Mouse (Mus musculus) stomach, embryonic 15.5 days (tissue): ENCODE measurements around the gene Hip1r. TPM values are rescaled to one million over a fixed set of nuclear protein-coding genes. Genes with fewer than 3 reads are reported as not detected.

Experiments used
- ATAC-seq: fragments of 200-750 bp; cut with Nextera tagmentation; 2 replicates; pipeline ENCODE4 v1.8.0; 2017; ENCODE audit warnings: low read depth, moderate number of reproducible peaks, moderate TSS enrichment; ENCODE audit not compliant: insufficient read depth, low FRiP score
- H3K27ac ChIP-seq: fragments of 300-500 bp; sonication (generic); 2 replicates; pipeline ENCODE4 v1.5.1; 2015; ENCODE audit warnings: mild to moderate bottlenecking, inconsistent platforms
- H3K27me3 ChIP-seq: fragments of 300-500 bp; sonication (generic); replicated peaks from 2 replicates; pipeline ENCODE4 v1.6.1; 2015; ENCODE audit warnings: inconsistent platforms
- H3K36me3 ChIP-seq: fragments of 300-500 bp; sonication (generic); 2 replicates; pipeline ENCODE4 v1.6.1; 2015; ENCODE audit warnings: inconsistent platforms
- H3K4me1 ChIP-seq: fragments of 300-500 bp; sonication (generic); 2 replicates; pipeline ENCODE4 v1.6.1; 2015; ENCODE audit warnings: inconsistent platforms
- H3K4me2 ChIP-seq: fragments of 300-500 bp; sonication (generic); 2 replicates; pipeline ENCODE4 v1.6.1; 2015; ENCODE audit warnings: mild to moderate bottlenecking, inconsistent platforms
- H3K4me3 ChIP-seq: fragments of 300-500 bp; sonication (generic); replicated peaks from 2 replicates; pipeline ENCODE4 v1.5.1; 2015; ENCODE audit warnings: inconsistent platforms
- H3K9ac ChIP-seq: fragments of 300-500 bp; sonication (generic); 2 replicates; pipeline ENCODE4 v1.6.1; 2015; ENCODE audit warnings: inconsistent platforms
- H3K9me3 ChIP-seq: fragments of 300-500 bp; sonication (generic); 2 replicates; pipeline ENCODE4 v1.6.1; 2016; ENCODE audit warnings: inconsistent platforms
- WGBS: fragments of 180-500 bp; shearing (Covaris S2); methylation state at CpG from one replicate; pipeline ENCODE4 v1.1.7; 2015; 5-methylcytosine and 5-hydroxymethylcytosine counted together
- polyA plus RNA-seq: library from polyadenylated mRNA; unstranded; fragments of >200 nt; fragmentation: Nextera tagmentation; extraction: Ambion mirVana; gene quantifications from 2 replicates; pipeline ENCODE4 v1.2.1, GENCODE M21; 2015

Hip1r gene
- polyA plus RNA-seq, 1 experiment from 2014 or later: 27.0 TPM

GRCm38 (mm10) chr5:123998370-123998769 lies 24.9 kb downstream of the Hip1r start:
- Histone ChIP-seq H3K27ac (no peak overlapping the region), H3K4me2 (no peak overlapping the region), H3K4me3 (no peak overlapping the region), H3K4me1 (peaks cover 7% of the 10 kb centered on the region; the same call in 1 of the 2 replicates), H3K27me3 (no peaks in the 10 kb centered on the region), H3K9me3 (no peaks in the 10 kb centered on the region), H3K36me3 (no peaks in the 10 kb centered on the region), H3K9ac (no peak overlapping the region)
- ATAC-seq: no peak
- WGBS: 65% methylated on average over 10 of the region's 10 CpGs

DNA sequence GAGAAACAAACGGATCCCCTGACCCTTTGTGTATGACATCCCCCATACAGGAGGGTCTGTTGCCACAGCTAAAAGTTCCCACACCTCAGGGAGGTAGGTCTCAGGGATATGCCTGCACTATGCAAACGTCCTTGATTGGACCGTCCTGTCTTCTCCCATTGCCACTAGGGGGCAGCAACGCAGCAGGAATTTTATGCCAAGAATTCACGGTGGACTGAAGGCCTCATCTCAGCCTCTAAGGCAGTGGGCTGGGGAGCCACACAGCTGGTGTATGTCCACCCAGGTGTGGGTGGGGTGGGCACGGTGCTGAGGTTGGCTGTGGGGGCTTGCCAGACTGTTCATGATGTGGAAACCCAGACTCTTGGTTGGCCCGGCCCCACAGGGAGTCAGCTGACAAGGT lies 27.4 kb downstream of the Hip1r start:
- H3K9me3 ChIP-seq: no peaks in the 10 kb centered on the region
- no peak overlapping the region for H3K27ac ChIP-seq
- H3K36me3 ChIP-seq: peaks cover 7% of the 10 kb centered on the region; the same call in 1 of the 2 replicates
- peak; percentile 36 for ATAC-seq
- H3K4me2 ChIP-seq: no peak overlapping the region
- H3K9ac ChIP-seq: no peak overlapping the region
- no peaks in the 10 kb centered on the region for H3K27me3 ChIP-seq
- WGBS: 11% methylated on average over 7 of the region's 7 CpGs
- H3K4me1 ChIP-seq: peaks cover 7% of the 10 kb centered on the region; the same call in 1 of the 2 replicates
- no peak overlapping the region for H3K4me3 ChIP-seq

DNA sequence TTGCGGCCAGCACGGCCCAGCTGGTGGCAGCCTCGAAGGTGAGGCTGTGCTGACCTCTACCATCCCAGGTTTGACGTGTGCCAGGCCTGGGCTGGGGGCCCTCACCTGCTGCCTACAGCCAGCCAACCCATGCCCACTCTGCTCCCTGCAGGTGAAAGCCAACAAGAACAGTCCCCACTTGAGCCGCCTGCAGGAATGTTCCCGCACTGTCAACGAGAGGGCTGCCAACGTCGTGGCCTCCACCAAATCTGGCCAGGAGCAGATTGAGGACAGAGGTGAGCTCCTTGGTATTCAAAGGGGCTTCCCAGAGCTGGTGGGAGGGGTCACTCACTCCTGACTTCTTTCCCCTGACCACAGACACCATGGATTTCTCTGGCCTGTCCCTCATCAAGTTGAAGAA lies 27.8 kb downstream of the Hip1r start:
- WGBS: 56% methylated on average over 9 of the region's 9 CpGs
- H3K4me2 ChIP-seq: no peak overlapping the region
- no peak; the same call in 1 of the 2 replicates for ATAC-seq
- no peak overlapping the region for H3K9ac ChIP-seq
- no peaks in the 10 kb centered on the region for H3K27me3 ChIP-seq
- H3K36me3 ChIP-seq: peaks cover 12% of the 10 kb centered on the region; the same call in 1 of the 2 replicates
- no peak overlapping the region for H3K27ac ChIP-seq
- no peak overlapping the region for H3K4me3 ChIP-seq
- H3K9me3 ChIP-seq: no peaks in the 10 kb centered on the region
- peaks cover 7% of the 10 kb centered on the region; the same call in 1 of the 2 replicates for H3K4me1 ChIP-seq

DNA sequence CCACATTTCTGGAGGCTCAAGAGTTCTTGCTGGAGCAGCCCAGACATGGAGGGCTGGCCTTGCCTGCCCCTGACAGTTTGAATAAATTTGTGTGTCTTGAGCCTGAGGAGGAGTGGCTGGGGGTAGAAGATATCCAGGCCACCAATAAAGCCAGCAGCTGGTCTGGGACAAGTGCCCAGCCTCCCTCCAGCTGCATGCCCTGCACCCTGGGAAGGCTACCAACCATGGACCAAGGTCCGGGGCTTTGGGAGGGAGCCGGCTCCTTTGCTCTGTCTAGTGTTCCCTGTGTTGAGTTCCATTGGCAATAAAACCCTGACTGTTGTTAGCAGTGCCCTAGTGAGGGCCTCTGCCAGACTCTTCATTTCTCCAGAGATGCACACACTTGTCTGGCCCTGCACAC lies 29.4 kb downstream of the Hip1r start:
- H3K36me3 ChIP-seq: peaks cover 23% of the 10 kb centered on the region
- no peaks in the 10 kb centered on the region for H3K9me3 ChIP-seq
- 69% methylated on average over 2 of the region's 2 CpGs for WGBS
- H3K4me2 ChIP-seq: no peak overlapping the region
- no peak overlapping the region for H3K9ac ChIP-seq
- H3K27ac ChIP-seq: peak overlapping the region; percentile 28
- ATAC-seq: no peak
- H3K4me3 ChIP-seq: no peak overlapping the region
- H3K4me1 ChIP-seq: peaks cover 7% of the 10 kb centered on the region; the same call in 1 of the 2 replicates
- H3K27me3 ChIP-seq: no peaks in the 10 kb centered on the region

DNA sequence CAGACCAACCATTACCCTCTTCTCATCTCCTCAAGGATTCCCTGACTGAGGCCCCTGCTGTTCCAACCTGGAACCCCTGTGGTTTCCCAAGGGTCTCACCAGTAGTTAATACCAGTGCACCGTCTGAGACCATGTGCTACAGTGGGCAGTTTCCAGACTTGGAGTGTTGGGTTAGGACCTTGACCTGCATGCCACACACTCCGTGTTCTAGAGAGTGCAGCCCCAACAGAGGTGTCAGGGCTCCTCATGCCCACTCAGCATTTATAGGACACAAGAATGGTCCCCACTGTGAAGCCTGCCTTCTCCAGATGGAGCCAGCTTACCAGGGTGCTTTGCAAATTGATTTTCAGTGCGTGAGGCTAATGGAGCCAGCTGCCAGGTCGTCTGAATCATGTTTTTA lies 29.9 kb downstream of the Hip1r start:
- Histone ChIP-seq H3K9me3 (no peaks in the 10 kb centered on the region), H3K4me1 (peaks cover 7% of the 10 kb centered on the region; the same call in 1 of the 2 replicates), H3K4me3 (no peak overlapping the region), H3K36me3 (peaks cover 27% of the 10 kb centered on the region), H3K9ac (no peak overlapping the region), H3K27me3 (no peaks in the 10 kb centered on the region), H3K4me2 (no peak overlapping the region), H3K27ac (peak overlapping the region; percentile 28)
- no peak for ATAC-seq
- 64% methylated on average over 4 of the region's 4 CpGs for WGBS

- 87% methylated on average over 17 of the region's 17 CpGs for WGBS
- Histone ChIP-seq H3K36me3 (peaks cover 34% of the 10 kb centered on the region), H3K9ac (no peak overlapping the region), H3K4me1 (peaks cover 7% of the 10 kb centered on the region; the same call in 1 of the 2 replicates), H3K27me3 (no peaks in the 10 kb centered on the region), H3K9me3 (no peaks in the 10 kb centered on the region), H3K27ac (peak overlapping the region; percentile 63), H3K4me2 (no peak overlapping the region), H3K4me3 (no peak overlapping the region)
- peak; percentile 50; the same call in 1 of the 2 replicates for ATAC-seq
These were observed 31.1 kb downstream of the Hip1r start for GRCm38 (mm10) chr5:124004356-124005150.

DNA sequence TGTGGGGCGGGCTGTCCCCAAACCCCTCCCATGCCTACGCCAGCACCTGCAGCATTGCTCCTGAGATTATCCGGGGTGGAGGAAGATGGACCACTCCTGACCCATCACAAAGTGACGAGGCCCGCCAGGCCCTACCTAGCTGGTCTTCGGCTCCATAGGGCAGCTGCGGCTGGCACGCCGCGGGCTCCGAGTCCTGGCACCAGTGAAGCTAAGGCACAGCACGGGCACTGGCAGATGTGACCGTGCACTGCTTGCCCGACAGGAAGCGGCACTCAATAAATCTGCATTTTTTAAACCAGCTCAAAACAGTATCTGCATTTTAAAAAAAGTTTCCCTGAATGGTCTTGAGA lies 31.7 kb downstream of the Hip1r start:
- no peaks in the 10 kb centered on the region for H3K9me3 ChIP-seq
- 87% methylated on average over 15 of the region's 15 CpGs for WGBS
- H3K36me3 ChIP-seq: peaks cover 37% of the 10 kb centered on the region
- H3K4me3 ChIP-seq: no peak overlapping the region
- no peak for ATAC-seq
- no peak overlapping the region for H3K4me2 ChIP-seq
- no peak overlapping the region for H3K9ac ChIP-seq
- H3K27ac ChIP-seq: peak overlapping the region; percentile 63
- no peaks in the 10 kb centered on the region for H3K27me3 ChIP-seq
- H3K4me1 ChIP-seq: peaks cover 9% of the 10 kb centered on the region; the same call in 1 of the 2 replicates

DNA sequence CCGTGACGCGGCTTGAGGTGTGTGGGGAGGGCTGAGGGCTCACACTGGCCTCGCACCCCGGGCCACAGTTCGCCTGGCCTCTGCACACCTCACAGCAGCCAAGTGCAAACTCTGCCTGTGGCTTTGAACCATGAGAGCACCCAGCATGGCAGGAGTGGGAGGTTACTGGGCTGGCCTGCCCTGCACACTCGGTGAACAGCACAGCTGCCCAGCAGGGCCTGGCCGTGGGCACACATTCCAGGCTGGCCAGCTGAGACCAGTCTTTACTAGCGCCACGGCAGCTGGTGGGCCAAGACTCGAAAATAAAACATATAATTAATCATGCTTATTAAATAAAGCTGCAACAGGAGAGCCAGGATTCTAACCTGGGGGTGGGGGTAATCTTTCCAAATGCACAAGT lies 32.2 kb downstream of the Hip1r start:
- Histone ChIP-seq H3K4me2 (no peak overlapping the region), H3K9ac (no peak overlapping the region), H3K36me3 (peaks cover 37% of the 10 kb centered on the region), H3K27me3 (no peaks in the 10 kb centered on the region), H3K27ac (peak overlapping the region; percentile 51), H3K4me1 (peaks cover 13% of the 10 kb centered on the region; the same call in 1 of the 2 replicates), H3K9me3 (no peaks in the 10 kb centered on the region), H3K4me3 (no peak overlapping the region)
- no peak for ATAC-seq
- WGBS: 81% methylated on average over 11 of the region's 11 CpGs

DNA sequence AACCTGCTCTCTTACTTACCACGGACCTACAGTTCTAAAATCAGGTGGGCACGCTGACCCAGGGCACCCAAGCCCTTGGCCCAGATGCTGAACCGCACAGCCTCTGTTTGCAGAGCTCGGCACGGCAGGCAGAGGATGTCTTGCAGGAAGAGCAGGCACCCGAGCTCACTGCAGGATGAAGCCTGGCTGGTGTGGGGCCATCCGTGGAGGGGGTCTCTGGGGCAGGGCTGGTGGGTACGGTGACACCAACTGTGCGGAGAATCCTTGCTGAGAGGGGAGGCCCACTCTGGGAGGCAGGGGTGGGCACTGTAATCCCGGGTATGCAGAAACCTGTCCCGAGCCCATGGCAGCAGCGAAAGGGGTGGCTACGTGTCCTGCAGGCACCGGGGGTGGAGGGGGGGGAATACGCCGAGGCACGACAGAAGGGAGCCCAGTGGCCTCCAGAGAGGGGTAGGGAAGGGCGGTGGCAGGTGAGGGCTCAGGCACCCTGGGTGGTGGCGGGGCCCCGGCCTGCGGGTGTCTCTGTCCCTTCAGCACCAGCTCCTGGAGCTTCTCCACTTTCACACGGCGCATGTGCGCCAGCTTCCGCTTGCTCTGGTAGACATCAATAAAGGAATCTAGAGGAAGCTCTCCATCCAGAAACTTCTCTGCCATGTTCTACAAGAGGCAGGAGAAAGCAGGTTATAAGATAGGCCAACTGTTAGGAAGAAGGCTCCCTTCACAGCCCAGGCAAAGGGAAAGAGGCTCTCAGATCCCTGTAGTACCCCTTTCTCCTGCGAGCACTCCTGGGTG lies 32.9 kb downstream of the Hip1r start:
- no peaks in the 10 kb centered on the region for H3K27me3 ChIP-seq
- no peaks in the 10 kb centered on the region for H3K9me3 ChIP-seq
- H3K4me2 ChIP-seq: no peak overlapping the region
- ATAC-seq: no peak
- no peak overlapping the region for H3K9ac ChIP-seq
- 89% methylated on average over 26 of the region's 26 CpGs for WGBS
- peaks cover 20% of the 10 kb centered on the region for H3K4me1 ChIP-seq
- H3K27ac ChIP-seq: no peak overlapping the region
- H3K36me3 ChIP-seq: peaks cover 37% of the 10 kb centered on the region
- H3K4me3 ChIP-seq: no peak overlapping the region

- WGBS: 89% methylated on average over 17 of the region's 17 CpGs
- Histone ChIP-seq H3K27me3 (no peaks in the 10 kb centered on the region), H3K9ac (no peak overlapping the region), H3K4me1 (peaks cover 27% of the 10 kb centered on the region), H3K9me3 (no peaks in the 10 kb centered on the region), H3K4me3 (no peak overlapping the region), H3K27ac (no peak overlapping the region), H3K36me3 (peaks cover 37% of the 10 kb centered on the region), H3K4me2 (no peak overlapping the region)
- ATAC-seq: no peak
These were observed 33.6 kb downstream of the Hip1r start for GRCm38 (mm10) chr5:124006891-124007491.

DNA sequence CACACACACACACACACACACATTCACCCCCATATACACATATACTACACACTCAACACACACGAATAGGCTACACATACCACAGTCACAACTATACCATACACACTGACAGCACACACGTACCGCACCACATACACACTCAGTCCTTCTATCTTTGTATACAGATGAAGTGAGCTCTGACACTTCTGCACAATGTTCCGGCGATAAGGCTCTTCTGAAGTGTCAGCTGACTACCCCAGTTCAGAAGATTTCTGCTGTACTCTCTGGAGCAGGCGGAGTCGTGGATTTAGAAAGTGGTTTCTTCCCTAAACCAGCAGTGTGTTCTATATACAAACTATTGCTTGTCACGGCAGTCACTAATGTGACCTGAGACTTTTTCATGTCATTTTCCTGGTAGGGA lies 36.6 kb downstream of the Hip1r start:
- Histone ChIP-seq H3K9ac (no peak overlapping the region), H3K4me3 (no peak overlapping the region), H3K27me3 (no peaks in the 10 kb centered on the region), H3K36me3 (peaks cover 33% of the 10 kb centered on the region), H3K9me3 (no peaks in the 10 kb centered on the region), H3K4me1 (peaks cover 51% of the 10 kb centered on the region), H3K4me2 (no peak overlapping the region), H3K27ac (no peak overlapping the region; the same call in 1 of the 2 replicates)
- ATAC-seq: 0 out of 2 replicates have a peak, but pooled peaks have one; percentile 15
- WGBS: 73% methylated on average over 8 of the region's 8 CpGs
